Mouse (Mus musculus): ENCODE results near the gene Rprd1b. TPM values are rescaled to one million over a fixed set of nuclear protein-coding genes. Genes with fewer than 3 reads are reported as not detected.

Rprd1b gene
- polyA plus RNA-seq, 1 experiment, result 17.1 TPM

GRCm38 (mm10) chr2:158178696-158179369, 150.5 kb downstream of the Rprd1b start:
- no peaks in the 10 kb centered on the region for H3K4me1 ChIP-seq (ENCODE audit: control insufficient read depth, insufficient read depth, low read length)
- no peak for TF ChIP-seq POLR2A (IDR thresholded peaks at IDR 0.05; ENCODE audit: extremely low read depth, insufficient read depth, low read length)
- no peak for TF ChIP-seq CTCF (IDR thresholded peaks at IDR 0.05; ENCODE audit: extremely low read depth, insufficient read depth, low read length)
- no peak overlapping the region for H3K27ac ChIP-seq (ENCODE audit: insufficient read depth, low read length)
- peak overlapping the region; percentile 23; the same call in 1 of the 2 replicates for H3K4me3 ChIP-seq (ENCODE audit: insufficient read depth, low read length)

GRCm38 (mm10) chr2:158179370-158180111, 151.2 kb downstream of the Rprd1b start:
- TF ChIP-seq CTCF (IDR thresholded peaks at IDR 0.05; ENCODE audit: extremely low read depth, insufficient read depth, low read length), result no peak
- TF ChIP-seq POLR2A (IDR thresholded peaks at IDR 0.05; ENCODE audit: extremely low read depth, insufficient read depth, low read length), result no peak
- peak overlapping the region; percentile 23; the same call in 1 of the 2 replicates for H3K4me3 ChIP-seq (ENCODE audit: insufficient read depth, low read length)
- no peaks in the 10 kb centered on the region for H3K4me1 ChIP-seq (ENCODE audit: control insufficient read depth, insufficient read depth, low read length)
- no peak overlapping the region for H3K27ac ChIP-seq (ENCODE audit: insufficient read depth, low read length)

- TF ChIP-seq CTCF (IDR thresholded peaks at IDR 0.05; ENCODE audit: extremely low read depth, insufficient read depth, low read length) (peak; percentile 59), POLR2A (IDR thresholded peaks at IDR 0.05; ENCODE audit: extremely low read depth, insufficient read depth, low read length) (no peak)
- Histone ChIP-seq H3K27ac (ENCODE audit: insufficient read depth, low read length) (no peak overlapping the region), H3K4me1 (ENCODE audit: control insufficient read depth, insufficient read depth, low read length) (no peaks in the 10 kb centered on the region), H3K4me3 (ENCODE audit: insufficient read depth, low read length) (no peak overlapping the region)
Measured at GRCm38 (mm10) chr2:158180797-158181196, 152.5 kb downstream of the Rprd1b start.

Other genes with a start within 250 kb of the Rprd1b start
- 58.6 and 65.1 TPM in 2 replicates for gene Vstm2l, start 113.8 kb upstream of the Rprd1b start, polyA plus RNA-seq (2012; rRNA removed)
- gene Tti1, start 64 bp upstream of the Rprd1b start, polyA plus RNA-seq (2012; rRNA removed), result 17.7 and 18.5 TPM in 2 replicates
- 10.5 and 13.3 TPM in 2 replicates for gene Tgm2, start 117.9 kb downstream of the Rprd1b start, polyA plus RNA-seq (2012; rRNA removed)
- gene D630003M21Rik, start 200.7 kb downstream of the Rprd1b start, polyA plus RNA-seq (2012; rRNA removed), result 3.9 and 4.3 TPM in 2 replicates
- not detected in 2 replicates for gene Bpi, start 229.6 kb downstream of the Rprd1b start, polyA plus RNA-seq (2012; rRNA removed)

Measured in cortical plate, adult 2 months (tissue).